Mouse (Mus musculus): Measurements from ENCODE around the gene Smg1. TPM values are rescaled to one million over a fixed set of nuclear protein-coding genes. Genes with fewer than 3 reads are reported as not detected.

Smg1 gene
- polyA plus RNA-seq, 1 experiment = 43.7 TPM

DNA sequence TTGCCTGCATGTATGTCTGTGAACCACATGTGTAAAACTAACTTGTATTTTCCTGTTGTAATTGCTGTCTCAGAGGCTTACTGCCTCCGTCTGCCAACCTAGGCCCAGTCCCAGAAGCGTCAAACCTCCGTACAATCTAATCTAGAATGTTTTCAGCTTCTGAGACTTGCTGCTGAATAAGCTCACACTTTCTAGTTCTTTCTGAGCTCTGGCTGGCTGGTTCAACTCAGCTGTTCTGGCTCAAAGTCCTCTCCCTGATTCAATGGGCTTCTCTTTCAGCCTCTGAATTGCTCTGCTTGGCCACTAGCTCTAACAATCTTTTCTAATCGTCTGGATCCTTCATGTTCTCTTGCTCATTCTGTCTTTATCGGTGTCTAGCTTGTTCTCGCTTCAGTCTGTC, 13.3 kb upstream of the Smg1 start:
- Histone ChIP-seq H3K27ac (ENCODE audit: control insufficient read depth, insufficient read depth, low read depth, low read length) (no peak overlapping the region), H3K27me3 (ENCODE audit: control insufficient read depth, insufficient read depth, low read length) (no peaks in the 10 kb centered on the region), H3K4me3 (ENCODE audit: control insufficient read depth, low read depth, low read length) (no peak overlapping the region), H3K36me3 (ENCODE audit: control insufficient read depth, insufficient read depth, low read length) (no peaks in the 10 kb centered on the region), H3K4me1 (ENCODE audit: control insufficient read depth, insufficient read depth, low read length) (no peaks in the 10 kb centered on the region)
- TF ChIP-seq POLR2A (IDR thresholded peaks at IDR 0.05; ENCODE audit: control insufficient read depth, low read depth, low read length) (no peak), CTCF (IDR thresholded peaks at IDR 0.05; ENCODE audit: control insufficient read depth, insufficient read depth, insufficient replicate concordance, low read depth, low read length) (no peak)

DNA sequence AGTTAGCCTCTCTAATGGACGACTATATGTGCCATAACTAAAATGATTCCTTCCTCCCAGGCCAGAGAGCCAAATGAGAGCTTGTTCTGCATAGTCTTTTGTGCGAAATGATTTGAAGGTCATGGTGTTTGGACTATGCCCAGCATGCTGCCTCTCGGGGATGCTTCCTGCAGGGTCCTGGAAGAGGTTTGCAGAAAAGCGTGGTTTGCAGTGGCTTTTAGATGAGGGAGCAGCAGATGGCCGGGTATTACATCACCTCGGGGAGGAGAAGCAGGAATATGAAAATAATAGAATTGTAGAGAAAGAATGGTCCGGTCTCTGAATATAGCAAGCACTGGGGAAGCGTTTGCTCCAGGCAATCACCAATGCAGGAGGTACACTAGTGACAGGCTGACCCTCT, 11.0 kb upstream of the Smg1 start:
- no peak overlapping the region for H3K27ac ChIP-seq (ENCODE audit: control insufficient read depth, insufficient read depth, low read depth, low read length)
- TF ChIP-seq POLR2A (IDR thresholded peaks at IDR 0.05; ENCODE audit: control insufficient read depth, low read depth, low read length) (no peak), CTCF (IDR thresholded peaks at IDR 0.05; ENCODE audit: control insufficient read depth, insufficient read depth, insufficient replicate concordance, low read depth, low read length) (no peak)
- H3K36me3 ChIP-seq (ENCODE audit: control insufficient read depth, insufficient read depth, low read length) = no peaks in the 10 kb centered on the region
- H3K4me3 ChIP-seq (ENCODE audit: control insufficient read depth, low read depth, low read length) = no peak overlapping the region
- 0 out of 2 replicates have a peak, but pooled peaks cover 2% of the 10 kb centered on the region for H3K4me1 ChIP-seq (ENCODE audit: control insufficient read depth, insufficient read depth, low read length)
- no peaks in the 10 kb centered on the region for H3K27me3 ChIP-seq (ENCODE audit: control insufficient read depth, insufficient read depth, low read length)

- TF ChIP-seq POLR2A (IDR thresholded peaks at IDR 0.05; ENCODE audit: control insufficient read depth, low read depth, low read length) (no peak), CTCF (IDR thresholded peaks at IDR 0.05; ENCODE audit: control insufficient read depth, insufficient read depth, insufficient replicate concordance, low read depth, low read length) (no peak)
- H3K4me1 ChIP-seq (ENCODE audit: control insufficient read depth, insufficient read depth, low read length) = 0 out of 2 replicates have a peak, but pooled peaks cover 2% of the 10 kb centered on the region
- H3K27me3 ChIP-seq (ENCODE audit: control insufficient read depth, insufficient read depth, low read length) = no peaks in the 10 kb centered on the region
- H3K36me3 ChIP-seq (ENCODE audit: control insufficient read depth, insufficient read depth, low read length) = no peaks in the 10 kb centered on the region
- no peak overlapping the region for H3K4me3 ChIP-seq (ENCODE audit: control insufficient read depth, low read depth, low read length)
- no peak overlapping the region for H3K27ac ChIP-seq (ENCODE audit: control insufficient read depth, insufficient read depth, low read depth, low read length)
Measured at GRCm38 (mm10) chr7:118254015-118254414, 10.5 kb upstream of the Smg1 start.

DNA sequence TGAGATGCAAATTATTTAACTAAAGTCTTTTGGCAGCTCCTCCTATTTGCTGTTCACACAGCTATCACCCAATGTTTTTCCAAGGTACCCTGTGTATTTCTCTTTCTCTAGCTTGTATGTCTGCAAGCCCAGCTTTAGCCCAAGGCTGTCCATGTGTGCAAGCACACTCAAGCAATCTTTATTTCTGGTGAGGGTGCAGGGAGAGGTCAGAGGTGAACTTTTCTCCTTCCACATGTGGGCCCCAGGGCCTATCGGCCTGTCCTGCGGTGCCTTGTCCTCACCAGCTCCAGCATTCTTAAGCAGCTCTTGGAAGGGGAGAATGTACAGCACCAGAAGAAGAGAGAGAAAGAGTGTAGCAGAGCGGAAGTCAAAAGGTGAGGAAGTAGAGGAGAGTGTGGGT, 9.5 kb upstream of the Smg1 start:
- 0 out of 2 replicates have a peak, but pooled peaks cover 2% of the 10 kb centered on the region for H3K4me1 ChIP-seq (ENCODE audit: control insufficient read depth, insufficient read depth, low read length)
- no peaks in the 10 kb centered on the region for H3K36me3 ChIP-seq (ENCODE audit: control insufficient read depth, insufficient read depth, low read length)
- TF ChIP-seq POLR2A (IDR thresholded peaks at IDR 0.05; ENCODE audit: control insufficient read depth, low read depth, low read length) (no peak), CTCF (IDR thresholded peaks at IDR 0.05; ENCODE audit: control insufficient read depth, insufficient read depth, insufficient replicate concordance, low read depth, low read length) (no peak)
- no peak overlapping the region for H3K4me3 ChIP-seq (ENCODE audit: control insufficient read depth, low read depth, low read length)
- H3K27me3 ChIP-seq (ENCODE audit: control insufficient read depth, insufficient read depth, low read length) = no peaks in the 10 kb centered on the region
- H3K27ac ChIP-seq (ENCODE audit: control insufficient read depth, insufficient read depth, low read depth, low read length) = no peak overlapping the region; the same call in 1 of the 2 replicates

DNA sequence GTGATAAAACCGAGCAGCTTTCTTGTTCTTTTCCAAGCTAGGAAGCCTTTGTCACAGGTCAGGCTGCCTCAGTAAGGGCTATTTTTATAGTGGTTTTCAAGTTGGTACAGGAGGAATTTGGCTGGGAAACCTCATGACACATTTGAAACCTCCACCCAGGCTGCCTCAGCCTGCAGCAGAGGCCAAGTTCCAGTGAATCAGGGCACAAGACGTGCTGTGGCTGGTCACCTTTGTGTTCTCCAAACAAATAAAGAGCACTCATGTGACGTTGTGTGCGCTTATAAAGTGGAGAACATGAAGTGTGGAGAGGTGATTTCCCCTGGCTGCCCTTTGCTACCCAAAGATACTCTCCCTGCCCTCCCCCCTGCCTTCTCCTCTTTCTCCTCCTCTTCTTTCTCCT, 8.9 kb upstream of the Smg1 start:
- no peak for TF ChIP-seq POLR2A (IDR thresholded peaks at IDR 0.05; ENCODE audit: control insufficient read depth, low read depth, low read length)
- no peak for TF ChIP-seq CTCF (IDR thresholded peaks at IDR 0.05; ENCODE audit: control insufficient read depth, insufficient read depth, insufficient replicate concordance, low read depth, low read length)
- H3K36me3 ChIP-seq (ENCODE audit: control insufficient read depth, insufficient read depth, low read length) = no peaks in the 10 kb centered on the region
- 0 out of 2 replicates have a peak, but pooled peaks cover 2% of the 10 kb centered on the region for H3K4me1 ChIP-seq (ENCODE audit: control insufficient read depth, insufficient read depth, low read length)
- H3K27me3 ChIP-seq (ENCODE audit: control insufficient read depth, insufficient read depth, low read length) = no peaks in the 10 kb centered on the region
- H3K4me3 ChIP-seq (ENCODE audit: control insufficient read depth, low read depth, low read length) = no peak overlapping the region
- H3K27ac ChIP-seq (ENCODE audit: control insufficient read depth, insufficient read depth, low read depth, low read length) = no peak overlapping the region

- H3K27me3 ChIP-seq (ENCODE audit: control insufficient read depth, insufficient read depth, low read length) = no peaks in the 10 kb centered on the region
- TF ChIP-seq POLR2A (IDR thresholded peaks at IDR 0.05; ENCODE audit: control insufficient read depth, low read depth, low read length) (no peak), CTCF (IDR thresholded peaks at IDR 0.05; ENCODE audit: control insufficient read depth, insufficient read depth, insufficient replicate concordance, low read depth, low read length) (no peak)
- no peak overlapping the region for H3K4me3 ChIP-seq (ENCODE audit: control insufficient read depth, low read depth, low read length)
- H3K27ac ChIP-seq (ENCODE audit: control insufficient read depth, insufficient read depth, low read depth, low read length) = no peak overlapping the region
- H3K4me1 ChIP-seq (ENCODE audit: control insufficient read depth, insufficient read depth, low read length) = 0 out of 2 replicates have a peak, but pooled peaks cover 2% of the 10 kb centered on the region
- no peaks in the 10 kb centered on the region for H3K36me3 ChIP-seq (ENCODE audit: control insufficient read depth, insufficient read depth, low read length)
Measured at GRCm38 (mm10) chr7:118251392-118252170, 8.1 kb upstream of the Smg1 start.

GRCm38 (mm10) chr7:118250482-118251160, 7.2 kb upstream of the Smg1 start:
- no peak overlapping the region for H3K4me3 ChIP-seq (ENCODE audit: control insufficient read depth, low read depth, low read length)

More at GRCm38 (mm10) chr7:118250482-118251160, 7.2 kb upstream of the Smg1 start:
- H3K27me3 ChIP-seq (ENCODE audit: control insufficient read depth, insufficient read depth, low read length) = no peaks in the 10 kb centered on the region
- no peaks in the 10 kb centered on the region for H3K36me3 ChIP-seq (ENCODE audit: control insufficient read depth, insufficient read depth, low read length)
- H3K4me1 ChIP-seq (ENCODE audit: control insufficient read depth, insufficient read depth, low read length) = 0 out of 2 replicates have a peak, but pooled peaks cover 2% of the 10 kb centered on the region
- no peak overlapping the region for H3K27ac ChIP-seq (ENCODE audit: control insufficient read depth, insufficient read depth, low read depth, low read length)
- no peak for TF ChIP-seq POLR2A (IDR thresholded peaks at IDR 0.05; ENCODE audit: control insufficient read depth, low read depth, low read length)
- TF ChIP-seq CTCF (IDR thresholded peaks at IDR 0.05; ENCODE audit: control insufficient read depth, insufficient read depth, insufficient replicate concordance, low read depth, low read length) = no peak

Measured in testis, adult 2 months (tissue).